Mouse (Mus musculus) neural tube, embryonic 14.5 days (tissue): ENCODE data around the gene Prex1. TPM values are rescaled to one million over a fixed set of nuclear protein-coding genes. Genes with fewer than 3 reads are reported as not detected.

Source experiments
- ATAC-seq: fragments of 200-750 bp; cut with Nextera tagmentation; 2 replicates; pipeline ENCODE4 v1.8.0; 2017; ENCODE audit warnings: low read depth, mild to moderate bottlenecking, moderate TSS enrichment, moderate library complexity
- H3K27ac ChIP-seq: fragments of 300-500 bp; sonication (generic); 2 replicates; pipeline ENCODE4 v1.5.1; 2014; ENCODE audit warnings: low read depth, mild to moderate bottlenecking, control low read depth, low read length, moderate library complexity, mixed read lengths
- H3K27me3 ChIP-seq: fragments of 300-500 bp; sonication (generic); 2 replicates; pipeline ENCODE4 v1.6.1; 2014; ENCODE audit warnings: low read length; ENCODE audit not compliant: control insufficient read depth, insufficient read depth
- H3K36me3 ChIP-seq: fragments of 300-500 bp; sonication (generic); 2 replicates; pipeline ENCODE4 v1.6.1; 2014; ENCODE audit warnings: low read length, mixed read lengths; ENCODE audit not compliant: control insufficient read depth, insufficient read depth
- H3K4me1 ChIP-seq: fragments of 300-500 bp; sonication (generic); 2 replicates; pipeline ENCODE4 v1.6.1; 2014; ENCODE audit warnings: low read length; ENCODE audit not compliant: control insufficient read depth, insufficient read depth
- H3K4me2 ChIP-seq: fragments of 300-500 bp; sonication (generic); 2 replicates; pipeline ENCODE4 v1.6.1; 2014; ENCODE audit warnings: mild to moderate bottlenecking, low read depth, low read length, control low read depth
- H3K4me3 ChIP-seq: fragments of 300-500 bp; sonication (generic); 2 replicates; pipeline ENCODE4 v1.5.1; 2014; ENCODE audit warnings: low read depth, low read length, control low read depth, mixed read lengths
- H3K9ac ChIP-seq: fragments of 300-500 bp; sonication (generic); replicated peaks from 2 replicates; pipeline ENCODE4 v1.6.1; 2014; ENCODE audit warnings: low read depth, mild to moderate bottlenecking, control low read depth, low read length, mixed read lengths
- H3K9me3 ChIP-seq: fragments of 300-500 bp; sonication (generic); 2 replicates; pipeline ENCODE4 v1.6.1; 2016; ENCODE audit warnings: low read length; ENCODE audit not compliant: control insufficient read depth
- WGBS: fragments of 180-500 bp; shearing (Covaris S2); extraction: QIAGEN DNeasy Blood & Tissue Kit; methylation state at CpG from one replicate; pipeline ENCODE4 v1.1.7; 2014; 5-methylcytosine and 5-hydroxymethylcytosine counted together
- polyA plus RNA-seq: library from polyadenylated mRNA; unstranded; fragments of >200 nt; fragmentation: Nextera tagmentation; extraction: Ambion mirVana; gene quantifications from 2 replicates; pipeline ENCODE4 v1.2.1, GENCODE M21; 2014

Gene Prex1
- polyA plus RNA-seq, 1 experiment from 2014 or later, result 25.9 TPM

DNA sequence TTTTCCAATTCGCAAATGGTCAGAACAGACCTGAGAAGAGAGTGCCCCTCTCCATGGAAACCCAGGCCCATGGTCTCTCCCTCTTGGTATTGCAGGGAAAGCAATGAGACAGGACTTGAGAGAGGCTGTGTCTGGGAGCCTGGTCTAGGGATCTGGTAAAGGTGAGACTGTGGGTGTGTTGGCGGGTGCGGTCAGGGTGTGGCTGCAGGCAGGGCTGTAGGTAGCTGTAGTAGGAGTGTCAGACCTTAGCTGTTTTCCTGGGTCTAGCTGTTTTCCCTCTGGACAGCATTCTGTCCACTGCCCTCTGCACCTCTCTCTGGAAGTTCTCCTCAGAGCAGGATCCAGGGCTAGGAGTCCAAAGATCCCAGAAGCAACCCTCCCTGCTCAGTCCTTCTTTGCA lies 141.3 kb downstream of the Prex1 start:
- WGBS, result 85% methylated on average over 3 of the region's 3 CpGs
- ATAC-seq, result no peak
- Histone ChIP-seq H3K9ac (no peak overlapping the region), H3K4me2 (no peak overlapping the region), H3K4me3 (no peak overlapping the region), H3K4me1 (no peaks in the 10 kb centered on the region), H3K27ac (no peak overlapping the region), H3K27me3 (no peaks in the 10 kb centered on the region), H3K36me3 (peaks cover 5% of the 10 kb centered on the region; the same call in 1 of the 2 replicates), H3K9me3 (no peaks in the 10 kb centered on the region)

- 95% methylated on average over 9 of the region's 9 CpGs for WGBS
- Histone ChIP-seq H3K27me3 (no peaks in the 10 kb centered on the region), H3K27ac (no peak overlapping the region), H3K9me3 (no peaks in the 10 kb centered on the region), H3K4me2 (no peak overlapping the region), H3K4me1 (no peaks in the 10 kb centered on the region), H3K4me3 (no peak overlapping the region), H3K9ac (no peak overlapping the region), H3K36me3 (peaks cover 9% of the 10 kb centered on the region; the same call in 1 of the 2 replicates)
- ATAC-seq, result no peak
These were observed 144.4 kb downstream of the Prex1 start for GRCm38 (mm10) chr2:166569182-166569581.

- Histone ChIP-seq H3K36me3 (peaks cover 9% of the 10 kb centered on the region; the same call in 1 of the 2 replicates), H3K9me3 (no peaks in the 10 kb centered on the region), H3K9ac (no peak overlapping the region), H3K27ac (no peak overlapping the region), H3K4me3 (no peak overlapping the region), H3K27me3 (no peaks in the 10 kb centered on the region), H3K4me1 (no peaks in the 10 kb centered on the region), H3K4me2 (no peak overlapping the region)
- WGBS, result 70% methylated on average over 5 of the region's 5 CpGs
- ATAC-seq, result no peak
These were observed 148.1 kb downstream of the Prex1 start for GRCm38 (mm10) chr2:166565503-166565902.

DNA sequence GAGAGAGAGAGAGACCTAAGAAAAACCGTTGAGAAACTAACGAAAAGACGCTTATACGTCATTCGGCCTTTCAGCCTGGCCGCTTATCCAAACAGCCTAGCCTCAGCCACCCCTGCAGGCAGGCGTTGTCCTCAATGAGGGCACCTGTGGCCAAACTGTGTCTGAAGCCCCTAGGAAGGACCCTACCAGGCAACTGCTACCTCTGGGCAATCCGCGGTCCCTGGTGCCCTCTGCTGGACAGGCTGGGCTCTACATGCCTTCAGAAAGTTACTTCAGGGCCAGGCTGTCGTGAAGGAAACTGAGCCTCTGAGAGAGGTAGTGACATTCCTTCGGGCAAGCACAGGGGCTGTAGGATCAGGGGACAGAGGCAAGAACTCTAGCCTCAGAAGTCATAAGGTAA lies 149.2 kb downstream of the Prex1 start:
- H3K9ac ChIP-seq, result no peak overlapping the region
- H3K27ac ChIP-seq, result no peak overlapping the region
- no peak overlapping the region for H3K4me2 ChIP-seq
- no peak overlapping the region for H3K4me3 ChIP-seq
- H3K36me3 ChIP-seq, result peaks cover 9% of the 10 kb centered on the region; the same call in 1 of the 2 replicates
- no peaks in the 10 kb centered on the region for H3K9me3 ChIP-seq
- peaks cover 5% of the 10 kb centered on the region for H3K4me1 ChIP-seq
- 7% methylated on average over 11 of the region's 11 CpGs for WGBS
- peak; percentile 42; the same call in 1 of the 2 replicates for ATAC-seq
- H3K27me3 ChIP-seq, result no peaks in the 10 kb centered on the region

GRCm38 (mm10) chr2:166563890-166564289 lies 149.7 kb downstream of the Prex1 start:
- Histone ChIP-seq H3K4me2 (no peak overlapping the region), H3K9me3 (no peaks in the 10 kb centered on the region), H3K4me3 (no peak overlapping the region), H3K27ac (no peak overlapping the region), H3K9ac (no peak overlapping the region), H3K36me3 (peaks cover 9% of the 10 kb centered on the region; the same call in 1 of the 2 replicates), H3K4me1 (peaks cover 6% of the 10 kb centered on the region), H3K27me3 (no peaks in the 10 kb centered on the region)
- ATAC-seq, result peak; percentile 59
- WGBS, result 16% methylated on average over 6 of the region's 6 CpGs

DNA sequence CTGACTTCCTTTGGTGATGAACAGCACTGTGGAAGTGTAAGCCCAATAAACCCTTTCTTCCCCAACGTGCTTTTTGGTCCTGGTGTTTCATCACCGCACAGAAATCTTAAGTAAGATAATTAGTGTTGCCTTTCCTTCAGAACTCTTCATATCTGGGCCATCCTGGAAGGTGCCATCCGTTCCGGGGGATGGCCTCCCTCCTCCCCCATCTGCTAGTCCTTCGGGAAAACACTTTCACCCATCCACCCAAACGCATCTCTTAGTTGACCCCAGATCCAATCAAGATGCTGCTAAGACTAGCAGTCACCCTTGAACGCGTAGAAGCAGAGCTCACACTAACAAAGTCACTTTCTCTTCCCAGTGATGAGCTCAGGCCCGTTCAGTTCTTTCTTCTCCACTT lies 150.6 kb downstream of the Prex1 start:
- H3K9ac ChIP-seq, result no peak overlapping the region
- H3K27me3 ChIP-seq, result no peaks in the 10 kb centered on the region
- H3K4me2 ChIP-seq, result no peak overlapping the region
- no peak overlapping the region for H3K27ac ChIP-seq
- 89% methylated on average over 9 of the region's 9 CpGs for WGBS
- H3K4me3 ChIP-seq, result no peak overlapping the region
- H3K4me1 ChIP-seq, result peaks cover 9% of the 10 kb centered on the region
- H3K36me3 ChIP-seq, result peaks cover 9% of the 10 kb centered on the region; the same call in 1 of the 2 replicates
- H3K9me3 ChIP-seq, result no peaks in the 10 kb centered on the region
- no peak for ATAC-seq

GRCm38 (mm10) chr2:166561781-166562180 lies 151.9 kb downstream of the Prex1 start:
- peaks cover 4% of the 10 kb centered on the region; the same call in 1 of the 2 replicates for H3K36me3 ChIP-seq
- peaks cover 10% of the 10 kb centered on the region for H3K4me1 ChIP-seq
- no peaks in the 10 kb centered on the region for H3K27me3 ChIP-seq
- H3K4me2 ChIP-seq, result no peak overlapping the region
- no peak for ATAC-seq
- H3K9me3 ChIP-seq, result no peaks in the 10 kb centered on the region
- no peak overlapping the region for H3K9ac ChIP-seq
- no peak overlapping the region for H3K27ac ChIP-seq
- WGBS, result 70% methylated on average over 7 of the region's 7 CpGs
- H3K4me3 ChIP-seq, result no peak overlapping the region

- peaks cover 10% of the 10 kb centered on the region for H3K4me1 ChIP-seq
- H3K4me3 ChIP-seq, result no peak overlapping the region
- H3K4me2 ChIP-seq, result no peak overlapping the region
- 91% methylated on average over 7 of the region's 7 CpGs for WGBS
- H3K9ac ChIP-seq, result no peak overlapping the region
- H3K36me3 ChIP-seq, result no peaks in the 10 kb centered on the region
- no peaks in the 10 kb centered on the region for H3K9me3 ChIP-seq
- H3K27me3 ChIP-seq, result no peaks in the 10 kb centered on the region
- no peak overlapping the region for H3K27ac ChIP-seq
- ATAC-seq, result no peak
These were observed 152.8 kb downstream of the Prex1 start for GRCm38 (mm10) chr2:166560826-166561225.

- H3K9me3 ChIP-seq, result no peaks in the 10 kb centered on the region
- peak overlapping the region; percentile 5; the same call in 1 of the 2 replicates for H3K9ac ChIP-seq
- H3K4me1 ChIP-seq, result peaks cover 10% of the 10 kb centered on the region
- no peak overlapping the region for H3K27ac ChIP-seq
- 10% methylated on average over 10 of the region's 10 CpGs for WGBS
- ATAC-seq, result no peak
- H3K27me3 ChIP-seq, result no peaks in the 10 kb centered on the region
- no peaks in the 10 kb centered on the region for H3K36me3 ChIP-seq
- H3K4me3 ChIP-seq, result no peak overlapping the region
- no peak overlapping the region for H3K4me2 ChIP-seq
These were observed 154.1 kb downstream of the Prex1 start for GRCm38 (mm10) chr2:166559531-166559930.
